Mouse (Mus musculus): ENCODE results near the gene Olfr1258.
"Not testable (repeated sequence)": the region's sequence is repeated elsewhere in the genome, so short reads cannot be mapped to it uniquely, and the experiment has no call there.

The Olfr1258 gene

DNA sequence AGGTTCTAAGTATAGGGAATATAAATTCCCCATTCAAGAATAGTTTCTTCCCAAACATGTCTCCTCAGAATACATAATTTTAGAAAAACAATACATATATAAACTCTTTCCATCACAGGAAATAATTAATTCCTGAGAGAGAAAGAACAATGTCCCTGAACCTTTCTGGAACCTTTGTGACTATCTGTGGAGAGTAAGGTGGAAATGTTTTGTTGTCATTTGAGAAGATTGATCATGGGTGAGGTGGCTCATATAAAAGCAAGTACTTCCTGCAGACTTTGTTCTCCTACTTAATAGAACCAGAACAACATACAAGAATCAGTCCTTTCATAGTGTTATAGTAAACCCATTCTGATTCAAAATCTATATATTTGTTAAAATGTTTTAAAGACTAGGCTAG, at the start of gene Olfr1258:
TSS of gene Olfr1258 (plus strand) at position 301 of the 400 bp plus-strand sequence.
- DNase-seq: no peak

GRCm38 (mm10) chr2:89878137-89878536, 49.0 kb upstream of the Olfr1258 start, which contains the start of gene Olfr1257:
Olfr1257 (plus strand) TSS chr2:89878437.
- no peak for DNase-seq

- DNase-seq: not testable (repeated sequence)
Observed at GRCm38 (mm10) chr2:89912616-89913015, 14.5 kb upstream of the Olfr1258 start.

DNA sequence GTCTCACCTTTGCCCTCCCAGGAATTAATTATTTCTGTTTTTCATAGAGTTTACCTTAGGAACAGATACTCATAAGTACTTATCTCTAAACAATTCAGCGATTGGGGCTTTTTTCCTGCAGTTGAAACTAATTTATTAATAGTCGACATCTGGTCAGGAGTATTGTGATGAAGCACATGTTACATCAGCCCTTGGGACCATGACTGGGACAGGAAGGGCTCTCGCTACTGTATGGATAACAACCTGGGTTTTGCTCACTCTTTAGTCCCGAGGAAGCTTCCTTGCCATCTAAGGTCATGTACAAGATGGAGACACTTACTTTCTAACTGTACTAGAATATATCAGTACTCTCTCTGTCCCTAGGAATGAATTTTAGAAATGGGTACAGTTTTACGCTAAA, 21.5 kb downstream of the Olfr1258 start, which contains the start of gene Olfr1259:
TSS of gene Olfr1259 (minus strand) at position 101 of the 400 bp plus-strand sequence.
- DNase-seq: no peak

GRCm38 (mm10) chr2:89974184-89974583, 47.1 kb downstream of the Olfr1258 start, which contains the start of gene Olfr1260:
Olfr1260 (plus strand) TSS chr2:89974340.
- DNase-seq: no peak

- DNase-seq: no peak
Observed at GRCm38 (mm10) chr2:89977709-89978108, 50.6 kb downstream of the Olfr1258 start.
